Mouse (Mus musculus) liver, postnatal 0 days (tissue): Measurements from ENCODE around the gene Tmc1.
A peak's percentile ranks its signal among the peaks of the same experiment; 100 is the strongest.

Experiments used
- CTCF ChIP-seq: sonication (generic); IDR thresholded peaks from 2 replicates; pipeline ENCODE4 v1.5.1; 2016; ENCODE audit warnings: antibody characterized with exemption, low read depth
- EP300 ChIP-seq: IDR thresholded peaks from 2 replicates; pipeline ENCODE4 v1.6.1; 2016; ENCODE audit warnings: antibody characterized with exemption, low read depth, mild to moderate bottlenecking

DNA sequence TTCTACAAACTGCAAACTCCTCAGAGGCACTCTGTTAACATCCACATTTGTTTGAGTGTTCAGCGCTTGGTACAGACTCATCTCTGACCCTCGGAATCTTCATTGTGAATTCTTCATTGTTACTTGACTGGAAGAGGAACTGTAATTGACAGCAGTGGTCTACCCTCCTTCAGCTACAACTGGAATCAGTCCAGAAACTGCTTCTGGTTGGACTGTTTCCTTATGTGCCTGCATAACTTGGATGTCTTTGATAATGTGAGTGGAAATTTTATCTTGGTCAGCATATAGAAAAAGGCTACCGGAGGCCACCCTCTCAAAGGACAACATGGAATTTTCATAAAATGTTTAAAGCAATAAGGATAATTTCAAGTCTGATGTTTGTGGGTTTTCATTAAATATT, 192.9 kb downstream of the Tmc1 start:
- no peak for TF ChIP-seq CTCF
- peak; percentile 33 for TF ChIP-seq EP300
